Mouse (Mus musculus) megakaryocyte, embryonic 14.5 days (primary cell): Measurements from ENCODE around the gene Gm11563.

ENCODE experiments used
- FLI1 ChIP-seq: IDR thresholded peaks from 2 replicates; pipeline ENCODE4 v1.6.1; 2012; ENCODE audit warnings: low read length, inconsistent platforms, mixed read lengths
- GATA1 ChIP-seq: IDR thresholded peaks from 3 replicates; pipeline ENCODE4 v1.6.1; 2012; ENCODE audit warnings: mixed read lengths, low read length, inconsistent platforms, borderline replicate concordance

GRCm38 (mm10) chr11:99659256-99659655 is 496 bp upstream of the Gm11563 start:
- TF ChIP-seq GATA1 (no peak), FLI1 (no peak)
